In the genomic region with DNA sequence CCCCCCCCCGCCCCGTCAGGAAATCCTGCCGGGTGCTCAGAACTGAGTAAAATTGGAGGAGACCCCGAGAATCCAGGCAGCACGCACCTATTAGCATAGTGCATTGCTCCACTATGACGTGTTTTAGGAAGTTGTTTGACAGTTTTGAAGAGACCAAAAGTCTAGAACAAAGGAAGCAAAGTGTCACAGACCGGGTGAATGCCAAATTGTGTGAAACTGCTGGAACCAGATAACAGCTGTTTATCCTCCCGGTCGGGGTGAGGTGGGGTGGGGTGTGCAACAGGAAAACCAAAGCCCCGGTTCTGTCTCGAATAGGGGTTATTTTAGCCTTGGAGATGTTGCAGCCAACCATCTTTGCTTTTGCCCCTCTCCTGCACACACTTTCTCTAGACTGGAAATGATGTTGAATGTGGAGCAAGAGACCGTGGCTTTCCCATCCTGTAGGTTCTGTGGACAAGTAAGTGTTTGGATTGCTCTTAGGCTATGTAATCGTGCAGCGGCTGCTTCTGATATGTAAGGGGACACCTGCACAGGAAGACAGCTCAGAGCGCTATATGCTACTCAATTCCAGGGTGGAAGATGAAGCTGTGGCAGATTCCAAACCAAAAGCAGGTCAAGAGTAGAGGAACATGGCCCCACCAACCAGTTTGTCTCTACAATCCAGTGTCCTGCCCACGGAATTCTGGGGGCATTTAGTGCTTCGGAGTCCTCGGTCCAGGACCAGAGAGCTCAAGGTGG, we compare ENCODE assay signal across 12 mouse cellular contexts. TPM values are rescaled to one million over a fixed set of nuclear protein-coding genes. Genes with fewer than 3 reads are reported as not detected.
DNase-seq lines count a peak whose midpoint lies in the region; ATAC-seq lines count a peak whose summit lies in the region.
"Had no signal": no experiment of that assay in that cellular context is flagged by ENCODE, and none has a peak within 500 bp of the region (broad histone marks: within the 10 kb centered on the region; RNA-seq: fewer than 3 reads in every experiment).

No protein-coding gene starts in this region.

- no peak overlapping the region for H3K27ac ChIP-seq in heart, embryonic 16.5 days (ENCODE audit: low read length)
- H3K27ac ChIP-seq in embryonic facial prominence, embryonic 13.5 days = no peak overlapping the region
- no peak overlapping the region for H3K27ac ChIP-seq in hindbrain, embryonic 16.5 days (ENCODE audit: low read depth, low read length)
- H3K27ac ChIP-seq in midbrain, embryonic 12.5 days (replicated peaks) = no peak overlapping the region
- H3K27ac ChIP-seq: stomach, embryonic 15.5 days had no signal

- no peak for ATAC-seq in heart, embryonic 16.5 days (replicated peaks; ENCODE audit: extremely low read depth, insufficient read depth, low FRiP score)
- ATAC-seq in embryonic facial prominence, embryonic 13.5 days (ENCODE audit: insufficient number of reproducible peaks, insufficient read depth, low FRiP score, low TSS enrichment, low read depth) = no peak
- no peak for ATAC-seq in hindbrain, embryonic 16.5 days
- ATAC-seq in midbrain, embryonic 12.5 days (ENCODE audit: low FRiP score, low read depth) = no peak
- no peak for ATAC-seq in frontal cortex, adult (ENCODE audit: low TSS enrichment)

- peak overlapping the region; percentile 4 for H3K4me3 ChIP-seq in heart, embryonic 16.5 days (ENCODE audit: low read length)
- H3K4me3 ChIP-seq in embryonic facial prominence, embryonic 13.5 days = no peak overlapping the region
- peak overlapping the region; percentile 49; the same call in 1 of the 2 replicates for H3K4me3 ChIP-seq in hindbrain, embryonic 16.5 days (ENCODE audit: low read length)
- H3K4me3 ChIP-seq in midbrain, embryonic 12.5 days = no peak overlapping the region

- no peak for DNase-seq in heart, adult 8-10 months (ENCODE audit: low spot score)
- DNase-seq in cerebellum, adult 18-20 months = no peak
- DNase-seq in layer of hippocampus, adult 9-11 months = no peak
- DNase-seq: adrenal gland, adult 2 months had no signal

- 3% methylated on average over 18 of the region's 18 CpGs for WGBS in heart, embryonic 16.5 days
- WGBS in embryonic facial prominence, embryonic 13.5 days = 3% methylated on average over 18 of the region's 18 CpGs
- WGBS in hindbrain, embryonic 16.5 days = 4% methylated on average over 18 of the region's 18 CpGs
- WGBS in midbrain, embryonic 12.5 days = 2% methylated on average over 18 of the region's 18 CpGs

- 0 out of 2 replicates have a peak overlapping the region, but pooled peaks have one; percentile 2 for H3K4me2 ChIP-seq in heart, embryonic 16.5 days (ENCODE audit: low read depth, low read length)
- H3K4me2 ChIP-seq in embryonic facial prominence, embryonic 13.5 days = peak overlapping the region; percentile 59; the same call in 1 of the 2 replicates
- H3K4me2 ChIP-seq in hindbrain, embryonic 16.5 days (ENCODE audit: low read length) = peak overlapping the region; percentile 95
- peak overlapping the region; percentile 50; the same call in 1 of the 2 replicates for H3K4me2 ChIP-seq in midbrain, embryonic 12.5 days (replicated peaks)

- H3K36me3 ChIP-seq in heart, embryonic 16.5 days (ENCODE audit: control insufficient read depth, insufficient read depth) = no peaks in the 10 kb centered on the region
- H3K36me3 ChIP-seq in embryonic facial prominence, embryonic 13.5 days = no peaks in the 10 kb centered on the region
- no peaks in the 10 kb centered on the region for H3K36me3 ChIP-seq in hindbrain, embryonic 16.5 days (ENCODE audit: control insufficient read depth, insufficient read depth, low read length)
- no peaks in the 10 kb centered on the region for H3K36me3 ChIP-seq in midbrain, embryonic 12.5 days
- H3K36me3 ChIP-seq: stomach, embryonic 15.5 days had no signal

- no peak overlapping the region for H3K9ac ChIP-seq in heart, embryonic 16.5 days (ENCODE audit: low read length)
- no peak overlapping the region for H3K9ac ChIP-seq in embryonic facial prominence, embryonic 13.5 days
- H3K9ac ChIP-seq in hindbrain, embryonic 16.5 days (ENCODE audit: low read depth, low read length) = no peak overlapping the region
- no peak overlapping the region for H3K9ac ChIP-seq in midbrain, embryonic 12.5 days (replicated peaks)
- H3K9ac ChIP-seq: stomach, embryonic 15.5 days had no signal

- H3K4me1 ChIP-seq in heart, embryonic 16.5 days (ENCODE audit: control insufficient read depth, insufficient read depth, low read length) = peaks cover 20% of the 10 kb centered on the region
- H3K4me1 ChIP-seq in embryonic facial prominence, embryonic 13.5 days = peaks cover 20% of the 10 kb centered on the region
- peaks cover 8% of the 10 kb centered on the region for H3K4me1 ChIP-seq in hindbrain, embryonic 16.5 days (ENCODE audit: control insufficient read depth, insufficient read depth, low read depth, low read length)
- peaks cover 43% of the 10 kb centered on the region for H3K4me1 ChIP-seq in midbrain, embryonic 12.5 days

- H3K9me3 ChIP-seq in heart, embryonic 16.5 days (replicated peaks; ENCODE audit: control insufficient read depth, low read length) = no peaks in the 10 kb centered on the region
- H3K9me3 ChIP-seq in embryonic facial prominence, embryonic 13.5 days = no peaks in the 10 kb centered on the region
- H3K9me3 ChIP-seq in hindbrain, embryonic 16.5 days (ENCODE audit: control insufficient read depth, low read length) = no peaks in the 10 kb centered on the region
- no peaks in the 10 kb centered on the region for H3K9me3 ChIP-seq in midbrain, embryonic 12.5 days
- H3K9me3 ChIP-seq: stomach, embryonic 15.5 days had no signal

- peaks cover 68% of the 10 kb centered on the region for H3K27me3 ChIP-seq in heart, embryonic 16.5 days (ENCODE audit: control insufficient read depth, insufficient read depth, low read length)
- peaks cover 85% of the 10 kb centered on the region for H3K27me3 ChIP-seq in embryonic facial prominence, embryonic 13.5 days
- peaks cover 35% of the 10 kb centered on the region for H3K27me3 ChIP-seq in hindbrain, embryonic 16.5 days (replicated peaks; ENCODE audit: control insufficient read depth, insufficient read depth, low read length)
- peaks cover 92% of the 10 kb centered on the region for H3K27me3 ChIP-seq in midbrain, embryonic 12.5 days

RNA-seq across cellular contexts. Expression of a gene that starts 0.9 kb away (rescaled TPM):
- not detected in 2 replicates for polyA plus RNA-seq in heart, embryonic 16.5 days (2015; fragmentation: Nextera tagmentation; extraction: Ambion mirVana)
- not detected for total RNA-seq in heart, adult 8-10 months (2022)
- 0.44 and 0.62 TPM in 2 replicates for polyA plus RNA-seq in embryonic facial prominence, embryonic 13.5 days (2015; fragmentation: Nextera tagmentation; extraction: Ambion mirVana)
- polyA plus RNA-seq in hindbrain, embryonic 16.5 days (2015; fragmentation: Nextera tagmentation; extraction: Ambion mirVana) = 7.3 and 12.1 TPM in 2 replicates
- 52.2 and 65.0 TPM in 2 replicates for polyA plus RNA-seq in midbrain, embryonic 12.5 days (2016; fragmentation: Nextera tagmentation; extraction: Ambion mirVana)
- total RNA-seq: gastrocnemius, postnatal 4 days had no signal

RNA-seq across cellular contexts. Expression of a gene that starts 32.3 kb away (rescaled TPM):
- 9.2 and 11.2 TPM in 2 replicates for polyA plus RNA-seq in heart, embryonic 16.5 days (2015; fragmentation: Nextera tagmentation; extraction: Ambion mirVana)
- total RNA-seq in heart, adult 8-10 months (2022) = 10 to 100 TPM; 21.3 to 39.4 (median 32.2) TPM
- polyA plus RNA-seq in embryonic facial prominence, embryonic 13.5 days (2015; fragmentation: Nextera tagmentation; extraction: Ambion mirVana) = 9.5 and 10.1 TPM in 2 replicates
- polyA plus RNA-seq in hindbrain, embryonic 16.5 days (2015; fragmentation: Nextera tagmentation; extraction: Ambion mirVana) = 5.5 and 8.6 TPM in 2 replicates
- 6.1 and 6.2 TPM in 2 replicates for polyA plus RNA-seq in midbrain, embryonic 12.5 days (2016; fragmentation: Nextera tagmentation; extraction: Ambion mirVana)
- total RNA-seq: CH12.LX had no signal

RNA-seq across cellular contexts. Expression of a gene that starts 55.1 kb away (rescaled TPM):
- 11.1 and 11.4 TPM in 2 replicates for polyA plus RNA-seq in heart, embryonic 16.5 days (2015; fragmentation: Nextera tagmentation; extraction: Ambion mirVana)
- total RNA-seq in heart, adult 8-10 months (2022) = 1 to 10 TPM; 3.5 to 7.7 (median 5.4) TPM
- 31.1 and 34.9 TPM in 2 replicates for polyA plus RNA-seq in embryonic facial prominence, embryonic 13.5 days (2015; fragmentation: Nextera tagmentation; extraction: Ambion mirVana)
- polyA plus RNA-seq in hindbrain, embryonic 16.5 days (2015; fragmentation: Nextera tagmentation; extraction: Ambion mirVana) = 24.4 and 28.9 TPM in 2 replicates
- 45.7 and 53.3 TPM in 2 replicates for polyA plus RNA-seq in midbrain, embryonic 12.5 days (2016; fragmentation: Nextera tagmentation; extraction: Ambion mirVana)

Comparison
In these comparisons a context has a peak if more than half of its experiments do, and no peak if none do; other contexts are left out.
1. H3K4me2 ChIP-seq: peak in every context shown above with its lines; median percentile 95 in hindbrain, embryonic 16.5 days; 59 in embryonic facial prominence, embryonic 13.5 days; 50 in midbrain, embryonic 12.5 days; 2 in heart, embryonic 16.5 days.
2. H3K4me3 ChIP-seq: peak in heart, embryonic 16.5 days (single experiment) and hindbrain, embryonic 16.5 days (single experiment); none in embryonic facial prominence, embryonic 13.5 days (single experiment) and midbrain, embryonic 12.5 days (single experiment).